In genomic region chr11:30113631-30114030, GRCm38 (mm10) we compare ENCODE assay signal across 19 mouse cellular contexts.
"Had no signal": no experiment of that assay in that cellular context is flagged by ENCODE, and none has a peak within 500 bp of the region (broad histone marks: within the 10 kb centered on the region; RNA-seq: fewer than 3 reads in every experiment).

No protein-coding gene starts in this region.

- H3K4me1 ChIP-seq: midbrain, embryonic 10.5 days; midbrain, embryonic 12.5 days; neural tube, embryonic 13.5 days; neural tube, embryonic 15.5 days had no signal

- H3K27ac ChIP-seq: midbrain, embryonic 10.5 days; midbrain, embryonic 12.5 days; neural tube, embryonic 13.5 days; neural tube, embryonic 15.5 days had no signal

- H3K9me3 ChIP-seq: midbrain, embryonic 10.5 days; midbrain, embryonic 12.5 days; neural tube, embryonic 13.5 days; neural tube, embryonic 15.5 days had no signal

- H3K27me3 ChIP-seq: midbrain, embryonic 12.5 days; neural tube, embryonic 13.5 days; neural tube, embryonic 15.5 days had no signal

- DNase-seq: lung, adult 18-20 months; lung, embryonic 14.5 days; lung, postnatal 10 days; lung, postnatal 4 days; midbrain, embryonic 14.5 days; retina, postnatal 1 day; right cerebral cortex, adult 18-20 months; right cerebral cortex, postnatal 25 days; right cerebral cortex, postnatal 4 days; spleen, adult 18-20 months; thymus, adult 2 months; thymus, postnatal 25 days; thymus, postnatal 4 days had no signal

- ATAC-seq: midbrain, embryonic 16.5 days had no signal

- H3K4me3 ChIP-seq: midbrain, embryonic 10.5 days; midbrain, embryonic 12.5 days; myocyte; neural tube, embryonic 13.5 days; neural tube, embryonic 15.5 days had no signal
